Mouse (Mus musculus) skeletal muscle tissue, adult 2 months (tissue): Measurements from ENCODE around the gene B230118H07Rik.

Experiments used
- DNase-seq: peaks from one replicate; pipeline ENCODE4 v3.0.0-alpha.2; 2012; ENCODE audit warnings: low read depth, low spot score

Gene B230118H07Rik

DNA sequence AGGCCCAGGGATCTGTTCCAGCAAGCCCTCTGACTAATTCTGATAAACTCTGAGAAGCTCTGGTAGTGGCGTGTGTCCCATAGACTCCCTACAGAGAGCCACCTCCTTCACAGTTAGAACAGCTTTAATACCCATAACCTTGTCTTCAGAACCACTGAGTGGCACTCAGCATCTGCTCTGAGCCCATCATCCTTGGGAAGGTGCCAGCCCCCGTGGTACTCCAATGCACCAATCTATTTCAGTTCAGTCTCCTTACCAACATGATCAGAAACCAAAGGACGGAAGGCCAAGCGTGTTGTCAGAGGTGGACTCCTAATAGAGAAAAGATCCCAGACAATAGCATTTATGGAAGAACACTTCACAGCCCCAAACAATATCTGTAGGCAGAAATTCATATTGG, 124.2 kb downstream of the B230118H07Rik start:
- no peak for DNase-seq

DNA sequence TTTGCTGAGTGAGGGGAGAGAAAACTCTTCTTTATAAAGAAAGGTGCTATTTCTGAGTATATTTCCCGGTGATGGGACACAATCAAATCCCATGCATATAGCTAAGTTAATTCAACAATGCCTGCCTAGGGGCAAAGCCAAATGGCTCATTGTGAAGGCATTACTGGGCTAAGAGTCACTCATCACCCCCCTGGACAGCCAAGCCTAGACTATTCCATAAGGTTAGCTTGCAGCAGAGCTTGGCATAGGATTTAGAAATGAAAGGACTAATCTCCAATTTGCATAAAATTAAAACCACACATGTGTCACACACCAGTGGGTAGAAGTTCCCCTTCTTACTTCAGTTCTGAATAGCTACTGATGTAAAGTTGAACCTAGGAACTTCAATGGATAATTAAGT, 128.8 kb downstream of the B230118H07Rik start:
- no peak for DNase-seq

DNA sequence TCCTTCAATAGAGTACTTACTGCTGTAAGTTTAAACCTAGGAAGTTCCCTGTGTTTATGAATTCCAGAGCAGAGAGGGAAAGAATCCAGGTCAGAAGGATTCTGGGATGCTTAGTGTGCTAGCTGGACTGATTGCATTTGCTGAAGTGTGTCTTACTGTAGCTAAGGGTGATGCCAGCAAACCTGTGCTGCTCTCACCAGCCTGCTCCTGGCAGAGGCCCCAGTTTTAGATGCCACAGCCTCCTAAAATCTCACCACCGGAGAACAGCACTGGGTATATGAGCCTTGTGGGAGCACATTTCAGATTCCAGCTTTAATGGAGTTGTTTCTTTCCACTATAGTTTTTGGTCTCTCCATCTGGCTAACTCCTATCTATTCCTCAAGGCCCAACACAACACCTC, 129.4 kb downstream of the B230118H07Rik start:
- DNase-seq = no peak
